Mouse (Mus musculus) neural tube, embryonic 12.5 days (tissue): ENCODE measurements around the gene Tmtc4. TPM values are rescaled to one million over a fixed set of nuclear protein-coding genes. Genes with fewer than 3 reads are reported as not detected.
A peak's percentile ranks its signal among the peaks of the same experiment; 100 is the strongest.

ENCODE experiments used
- ATAC-seq: fragments of 200-750 bp; cut with Nextera tagmentation; 2 replicates; pipeline ENCODE4 v1.8.0; 2017; ENCODE audit warnings: low read depth, mild to moderate bottlenecking, moderate TSS enrichment, moderate library complexity; ENCODE audit not compliant: low FRiP score
- H3K27ac ChIP-seq: fragments of 300-500 bp; sonication (generic); 2 replicates; pipeline ENCODE4 v1.5.1; 2016
- H3K27me3 ChIP-seq: fragments of 300-500 bp; sonication (generic); replicated peaks from 2 replicates; pipeline ENCODE4 v1.6.1; 2016; ENCODE audit warnings: mild to moderate bottlenecking
- H3K36me3 ChIP-seq: fragments of 300-500 bp; sonication (generic); 2 replicates; pipeline ENCODE4 v1.6.1; 2016; ENCODE audit warnings: mild to moderate bottlenecking
- H3K4me1 ChIP-seq: fragments of 300-500 bp; sonication (generic); 2 replicates; pipeline ENCODE4 v1.6.1; 2016
- H3K4me2 ChIP-seq: fragments of 300-500 bp; sonication (generic); replicated peaks from 2 replicates; pipeline ENCODE4 v1.6.1; 2016; ENCODE audit warnings: mild to moderate bottlenecking
- H3K4me3 ChIP-seq: fragments of 300-500 bp; sonication (generic); 2 replicates; pipeline ENCODE4 v1.5.1; 2016
- H3K9ac ChIP-seq: fragments of 300-500 bp; sonication (generic); 2 replicates; pipeline ENCODE4 v1.6.1; 2016; ENCODE audit warnings: mild to moderate bottlenecking
- H3K9me3 ChIP-seq: fragments of 300-500 bp; sonication (generic); 2 replicates; pipeline ENCODE4 v1.6.1; 2016; ENCODE audit warnings: mild to moderate bottlenecking
- WGBS: fragments of 180-500 bp; shearing (Covaris S2); methylation state at CpG from one replicate; pipeline ENCODE4 v1.1.7; 2016; 5-methylcytosine and 5-hydroxymethylcytosine counted together
- polyA plus RNA-seq: library from polyadenylated mRNA; unstranded; fragments of >200 nt; fragmentation: Nextera tagmentation; extraction: Ambion mirVana; gene quantifications from 2 replicates; pipeline ENCODE4 v1.2.1, GENCODE M21; 2016

The Tmtc4 gene
- polyA plus RNA-seq, 1 experiment from 2014 or later: 58.7 TPM

DNA sequence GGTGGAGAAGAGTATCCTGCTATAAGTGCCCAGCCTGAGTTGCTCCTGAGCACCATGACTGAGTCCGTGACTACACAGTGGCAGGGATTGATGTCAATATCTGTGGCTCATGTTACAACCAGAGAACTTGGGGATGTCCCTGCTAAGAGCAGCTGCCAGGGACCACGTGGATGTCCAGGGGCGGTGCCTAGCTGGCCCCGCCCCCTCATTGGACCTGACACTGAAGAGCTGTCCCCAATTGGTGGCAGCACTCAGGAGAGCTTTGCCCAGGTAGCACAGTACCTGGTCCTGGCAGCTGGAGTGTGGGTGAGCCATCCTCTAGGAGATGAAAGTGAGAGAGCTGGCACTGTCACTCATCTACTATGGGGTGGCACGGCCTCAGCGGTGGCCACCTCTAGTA, 9.1 kb upstream of the Tmtc4 start:
- Histone ChIP-seq H3K4me1 (no peaks in the 10 kb centered on the region), H3K9ac (no peak overlapping the region), H3K4me3 (no peak overlapping the region), H3K27me3 (no peaks in the 10 kb centered on the region), H3K4me2 (no peak overlapping the region), H3K27ac (no peak overlapping the region), H3K36me3 (no peaks in the 10 kb centered on the region), H3K9me3 (no peaks in the 10 kb centered on the region)
- 60% methylated on average over 6 of the region's 6 CpGs for WGBS
- 0 out of 2 replicates have a peak, but pooled peaks have one; percentile 17 for ATAC-seq

- ATAC-seq: no peak
- Histone ChIP-seq H3K9ac (no peak overlapping the region), H3K4me3 (no peak overlapping the region), H3K36me3 (no peaks in the 10 kb centered on the region), H3K4me1 (no peaks in the 10 kb centered on the region), H3K27ac (no peak overlapping the region), H3K27me3 (no peaks in the 10 kb centered on the region), H3K9me3 (no peaks in the 10 kb centered on the region), H3K4me2 (no peak overlapping the region)
- WGBS: 78% methylated on average over 4 of the region's 4 CpGs
Measured at GRCm38 (mm10) chr14:122990521-122991052, 6.8 kb upstream of the Tmtc4 start.

- Histone ChIP-seq H3K27me3 (no peaks in the 10 kb centered on the region), H3K9ac (no peak overlapping the region), H3K4me3 (no peak overlapping the region), H3K4me2 (no peak overlapping the region), H3K9me3 (no peaks in the 10 kb centered on the region), H3K4me1 (peaks cover 16% of the 10 kb centered on the region), H3K27ac (no peak overlapping the region), H3K36me3 (no peaks in the 10 kb centered on the region)
- 79% methylated on average over 2 of the region's 2 CpGs for WGBS
- no peak for ATAC-seq
Measured at GRCm38 (mm10) chr14:122986404-122986803, 2.6 kb upstream of the Tmtc4 start.

DNA sequence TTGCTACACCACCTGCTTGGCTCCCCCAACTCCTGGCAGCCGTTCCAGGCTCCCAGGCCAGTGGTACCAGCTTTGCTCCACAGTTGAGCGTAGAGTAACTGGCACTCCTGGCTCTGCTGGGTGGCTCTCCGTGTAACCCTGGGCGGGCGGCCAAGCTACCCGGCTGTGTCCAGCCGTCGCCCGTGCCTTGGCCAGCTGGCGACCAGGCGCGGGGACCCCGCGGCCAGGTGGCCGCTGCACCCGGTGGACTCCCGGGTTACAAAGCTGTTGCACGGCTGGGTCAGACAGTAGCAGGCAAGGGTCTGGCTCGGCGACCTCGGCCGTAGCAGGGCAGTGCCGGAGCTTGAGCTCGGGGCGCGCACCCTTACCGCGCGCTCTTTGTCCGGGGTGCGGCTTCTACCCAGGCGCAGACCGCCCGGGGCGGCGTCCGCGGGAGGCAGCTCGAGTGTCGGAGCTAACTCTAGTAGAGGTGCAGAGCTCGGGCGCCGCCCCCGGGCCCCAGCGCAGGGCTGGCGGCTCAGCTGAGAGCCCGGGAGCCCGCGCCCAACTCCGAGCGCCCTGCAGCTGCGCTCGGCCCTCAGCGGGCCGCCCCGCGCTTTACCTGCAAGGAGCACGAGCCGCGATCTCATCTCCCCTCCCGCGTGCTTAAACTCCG, 1.1 kb downstream of the Tmtc4 start:
- no peaks in the 10 kb centered on the region for H3K36me3 ChIP-seq
- H3K27me3 ChIP-seq: no peaks in the 10 kb centered on the region
- WGBS: under 1% methylated on average over 63 of the region's 63 CpGs
- peak overlapping the region; percentile 84 for H3K4me3 ChIP-seq
- H3K4me1 ChIP-seq: peaks cover 26% of the 10 kb centered on the region
- peak overlapping the region; percentile 88 for H3K4me2 ChIP-seq
- peak overlapping the region; percentile 84 for H3K27ac ChIP-seq
- no peaks in the 10 kb centered on the region for H3K9me3 ChIP-seq
- H3K9ac ChIP-seq: peak overlapping the region; percentile 87
- ATAC-seq: peak; percentile 84

- no peak for ATAC-seq
- H3K4me1 ChIP-seq: peaks cover 26% of the 10 kb centered on the region
- H3K27ac ChIP-seq: no peak overlapping the region
- H3K4me2 ChIP-seq: peak overlapping the region; percentile 88
- H3K9me3 ChIP-seq: no peaks in the 10 kb centered on the region
- H3K27me3 ChIP-seq: no peaks in the 10 kb centered on the region
- H3K9ac ChIP-seq: peak overlapping the region; percentile 87
- peak overlapping the region; percentile 84 for H3K4me3 ChIP-seq
- no peaks in the 10 kb centered on the region for H3K36me3 ChIP-seq
- WGBS: 34% methylated on average over 8 of the region's 8 CpGs
Measured at GRCm38 (mm10) chr14:122981831-122982485, 1.9 kb downstream of the Tmtc4 start.

DNA sequence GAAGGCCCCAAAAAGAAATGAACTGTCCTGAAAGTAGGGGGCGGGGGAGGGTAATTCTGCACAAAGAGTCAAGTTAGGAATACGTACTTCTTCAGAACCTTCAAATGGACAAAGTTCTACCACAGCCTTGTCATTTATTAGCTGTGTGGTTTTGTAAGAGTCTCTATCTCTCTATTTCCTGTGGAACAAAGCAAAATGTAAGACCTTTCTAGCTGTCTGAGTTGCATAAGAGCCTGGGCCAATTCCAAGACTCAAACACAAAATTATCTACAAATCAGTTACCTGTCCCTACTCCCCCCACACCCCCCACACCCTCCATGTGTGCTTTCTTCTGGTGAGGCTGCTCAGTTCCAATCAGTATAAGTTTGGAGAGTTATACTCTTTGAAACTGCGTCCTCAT, 5.0 kb downstream of the Tmtc4 start:
- no peaks in the 10 kb centered on the region for H3K9me3 ChIP-seq
- ATAC-seq: no peak
- 83% methylated on average over 3 of the region's 3 CpGs for WGBS
- no peaks in the 10 kb centered on the region for H3K27me3 ChIP-seq
- H3K36me3 ChIP-seq: no peaks in the 10 kb centered on the region
- no peak overlapping the region for H3K4me3 ChIP-seq
- H3K4me1 ChIP-seq: peaks cover 29% of the 10 kb centered on the region
- H3K9ac ChIP-seq: no peak overlapping the region
- H3K27ac ChIP-seq: no peak overlapping the region
- H3K4me2 ChIP-seq: no peak overlapping the region

GRCm38 (mm10) chr14:122977797-122978140, 6.1 kb downstream of the Tmtc4 start:
- Histone ChIP-seq H3K4me1 (peaks cover 26% of the 10 kb centered on the region), H3K9ac (no peak overlapping the region), H3K9me3 (no peaks in the 10 kb centered on the region), H3K4me3 (no peak overlapping the region), H3K27me3 (no peaks in the 10 kb centered on the region), H3K27ac (no peak overlapping the region), H3K4me2 (no peak overlapping the region), H3K36me3 (0 out of 2 replicates have a peak, but pooled peaks cover 4% of the 10 kb centered on the region)
- 71% methylated on average over 1 of the region's 1 CpGs for WGBS
- no peak for ATAC-seq

GRCm38 (mm10) chr14:122977056-122977796, 6.6 kb downstream of the Tmtc4 start:
- Histone ChIP-seq H3K4me2 (no peak overlapping the region), H3K36me3 (peaks cover 9% of the 10 kb centered on the region; the same call in 1 of the 2 replicates), H3K27me3 (no peaks in the 10 kb centered on the region), H3K4me3 (no peak overlapping the region), H3K9me3 (no peaks in the 10 kb centered on the region), H3K9ac (no peak overlapping the region), H3K4me1 (peaks cover 21% of the 10 kb centered on the region), H3K27ac (no peak overlapping the region)
- 82% methylated on average over 9 of the region's 9 CpGs for WGBS
- no peak for ATAC-seq

- Histone ChIP-seq H3K9ac (no peak overlapping the region), H3K27me3 (no peaks in the 10 kb centered on the region), H3K9me3 (no peaks in the 10 kb centered on the region), H3K4me3 (no peak overlapping the region), H3K27ac (no peak overlapping the region), H3K4me1 (peaks cover 15% of the 10 kb centered on the region; the same call in 1 of the 2 replicates), H3K36me3 (peaks cover 31% of the 10 kb centered on the region), H3K4me2 (no peak overlapping the region)
- peak; percentile 84 for ATAC-seq
- WGBS: 21% methylated on average over 3 of the region's 3 CpGs
Measured at GRCm38 (mm10) chr14:122974854-122975570, 8.8 kb downstream of the Tmtc4 start.

GRCm38 (mm10) chr14:122973091-122973490, 10.7 kb downstream of the Tmtc4 start:
- Histone ChIP-seq H3K4me2 (no peak overlapping the region), H3K9me3 (no peaks in the 10 kb centered on the region), H3K27ac (no peak overlapping the region), H3K9ac (no peak overlapping the region), H3K4me3 (no peak overlapping the region), H3K27me3 (no peaks in the 10 kb centered on the region), H3K36me3 (peaks cover 48% of the 10 kb centered on the region), H3K4me1 (peaks cover 6% of the 10 kb centered on the region; the same call in 1 of the 2 replicates)
- ATAC-seq: no peak
- 96% methylated on average over 2 of the region's 2 CpGs for WGBS

DNA sequence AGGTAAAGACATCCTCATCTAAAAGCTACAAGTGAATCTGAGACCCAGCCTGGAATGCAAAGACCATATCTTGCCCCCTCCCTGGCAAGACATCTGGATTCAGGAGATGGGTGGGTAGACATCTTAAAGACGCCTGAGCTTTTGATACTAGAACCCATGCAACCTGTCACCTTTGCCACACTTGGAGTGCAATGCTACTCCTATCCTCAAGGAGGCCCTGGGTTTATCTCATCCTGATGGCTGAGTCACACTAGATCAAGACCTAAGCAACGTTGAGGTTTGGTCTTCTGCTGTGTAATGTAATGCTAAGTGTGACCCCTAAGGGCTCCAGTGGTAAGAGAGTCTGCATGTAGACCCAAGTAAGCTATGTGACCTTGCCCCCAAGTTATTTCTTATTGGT, 15.8 kb downstream of the Tmtc4 start:
- Histone ChIP-seq H3K27me3 (no peaks in the 10 kb centered on the region), H3K4me3 (no peak overlapping the region), H3K4me1 (no peaks in the 10 kb centered on the region), H3K9ac (no peak overlapping the region), H3K4me2 (no peak overlapping the region), H3K9me3 (no peaks in the 10 kb centered on the region), H3K36me3 (peaks cover 65% of the 10 kb centered on the region), H3K27ac (no peak overlapping the region)
- 76% methylated on average over 2 of the region's 2 CpGs for WGBS
- no peak for ATAC-seq

DNA sequence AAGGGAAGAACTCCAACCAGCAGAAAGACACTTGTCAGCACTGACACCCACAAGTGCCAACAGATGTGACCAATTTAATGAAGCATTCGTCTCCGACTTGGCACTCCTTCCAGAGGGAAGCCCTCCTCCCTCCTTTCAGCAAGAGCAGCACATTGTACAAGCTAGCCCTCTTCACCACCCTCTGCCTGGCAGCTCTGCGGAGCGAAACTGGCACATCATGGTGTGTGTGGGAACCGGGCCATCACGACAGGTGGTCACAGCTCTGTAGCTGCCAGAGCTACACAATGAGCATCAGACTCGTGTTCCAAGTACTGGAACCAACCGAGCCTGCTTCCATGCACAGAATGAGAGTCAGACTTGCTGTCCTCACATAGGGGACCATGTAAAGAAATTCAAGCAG, 25.9 kb downstream of the Tmtc4 start:
- Histone ChIP-seq H3K4me1 (no peaks in the 10 kb centered on the region), H3K9me3 (no peaks in the 10 kb centered on the region), H3K4me3 (no peak overlapping the region), H3K27me3 (no peaks in the 10 kb centered on the region), H3K9ac (no peak overlapping the region), H3K27ac (no peak overlapping the region), H3K36me3 (peaks cover 12% of the 10 kb centered on the region; the same call in 1 of the 2 replicates), H3K4me2 (no peak overlapping the region)
- peak; percentile 53; the same call in 1 of the 2 replicates for ATAC-seq
- WGBS: 83% methylated on average over 8 of the region's 8 CpGs
